Mouse (Mus musculus): ENCODE data around the gene Tmem53.
A peak's percentile ranks its signal among the peaks of the same experiment; 100 is the strongest.

Tmem53 gene

DNA sequence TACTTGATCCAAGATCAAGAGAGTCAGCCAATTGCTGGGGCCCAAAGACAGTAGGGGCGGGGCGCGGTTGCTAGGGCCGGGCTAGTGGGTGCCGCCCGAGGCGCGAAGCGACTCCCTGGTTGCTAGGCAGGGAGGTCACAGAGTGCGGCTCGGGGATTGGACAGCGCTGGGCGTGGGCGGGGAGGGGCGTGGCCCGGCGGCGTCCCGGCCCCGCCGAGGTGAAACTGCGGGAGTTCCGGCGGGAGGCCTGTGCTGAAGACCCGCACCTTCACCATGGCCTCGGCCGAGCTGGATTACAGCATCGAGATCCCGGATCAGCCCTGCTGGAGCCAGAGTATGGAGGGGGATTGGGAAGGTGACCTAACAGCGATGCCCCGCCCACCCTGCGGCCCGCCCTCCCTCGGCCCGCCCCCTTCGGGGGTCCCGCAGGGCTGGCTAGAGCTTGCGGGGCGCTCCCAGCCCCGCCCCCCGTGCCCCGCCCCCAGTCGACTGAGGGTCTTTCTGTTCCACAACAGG lies at the start of gene Tmem53, which contains the start of gene Armh1:
Gene Tmem53 (plus strand): TSS at position 151 of the 516 bp plus-strand sequence.
Gene Armh1 (minus strand): TSS at position 325 of the 516 bp plus-strand sequence.
- DNase-seq, result peak; percentile 94

DNA sequence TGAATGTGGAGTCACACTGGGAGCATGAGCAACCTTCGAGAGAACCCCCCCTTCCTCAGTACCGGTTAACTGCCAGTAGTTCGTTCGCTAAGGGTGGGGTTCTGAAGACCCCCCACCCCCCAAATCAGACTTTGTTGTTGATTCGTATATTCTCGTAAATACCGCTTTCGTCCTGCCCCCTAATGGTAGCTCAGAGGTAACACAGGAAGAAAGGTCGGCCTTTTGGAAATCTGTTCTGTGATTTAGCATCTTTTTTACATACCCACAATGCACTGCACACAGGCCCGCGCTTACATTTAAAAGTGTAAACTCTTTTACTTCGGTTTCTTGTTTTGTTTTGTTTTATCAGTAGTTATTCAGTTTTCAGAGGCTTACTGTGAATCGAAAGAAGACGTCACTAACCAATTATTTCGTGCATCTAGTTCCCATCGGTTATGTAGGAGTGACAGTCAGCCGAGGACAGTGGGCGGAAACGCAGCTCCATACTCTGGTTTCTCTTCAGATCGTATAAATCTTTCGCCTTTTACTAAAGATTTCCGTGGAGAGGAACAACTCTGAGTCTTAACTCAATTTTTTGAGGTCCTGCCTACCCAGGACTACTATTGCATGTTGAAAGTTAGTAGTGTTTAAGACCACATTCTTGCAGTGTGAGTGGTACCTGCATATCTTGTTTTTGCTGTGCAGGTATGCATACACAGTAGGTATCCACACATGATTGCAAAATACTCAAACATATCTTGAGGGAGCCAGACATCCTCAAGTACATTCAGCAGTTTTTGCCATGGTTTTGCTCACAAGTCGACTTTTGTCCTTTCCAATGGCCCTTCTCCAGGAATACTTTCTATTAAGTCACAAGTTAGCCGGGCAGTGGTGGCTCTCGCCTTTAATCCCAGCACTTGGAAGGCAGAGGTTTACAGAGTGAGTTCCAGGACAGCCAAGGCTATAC lies 49.4 kb upstream of the Tmem53 start:
- DNase-seq, result peak; percentile 55

DNA sequence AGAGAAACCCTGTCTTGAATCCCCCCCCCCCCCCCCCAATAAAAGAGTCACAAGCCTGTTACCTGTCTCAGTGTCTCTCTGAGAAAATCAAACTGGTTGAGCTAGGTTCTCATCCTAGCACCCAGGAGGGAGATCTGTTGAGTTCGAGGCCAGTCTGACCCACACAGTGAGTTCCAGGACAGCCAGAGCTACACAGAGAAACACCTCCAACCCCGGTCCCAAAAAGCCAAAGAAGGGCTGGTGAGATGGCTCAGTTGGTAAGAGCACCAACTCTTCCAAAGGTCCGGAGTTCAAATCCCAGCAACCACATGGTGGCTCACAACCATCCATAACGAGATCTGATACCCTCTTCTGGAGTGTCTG lies 48.8 kb upstream of the Tmem53 start:
- no peak for DNase-seq

- no peak for DNase-seq
Measured at GRCm38 (mm10) chr4:117209592-117209991, 42.2 kb upstream of the Tmem53 start.

GRCm38 (mm10) chr4:117210147-117211074 lies 41.3 kb upstream of the Tmem53 start:
- DNase-seq, result peak; percentile 74

DNA sequence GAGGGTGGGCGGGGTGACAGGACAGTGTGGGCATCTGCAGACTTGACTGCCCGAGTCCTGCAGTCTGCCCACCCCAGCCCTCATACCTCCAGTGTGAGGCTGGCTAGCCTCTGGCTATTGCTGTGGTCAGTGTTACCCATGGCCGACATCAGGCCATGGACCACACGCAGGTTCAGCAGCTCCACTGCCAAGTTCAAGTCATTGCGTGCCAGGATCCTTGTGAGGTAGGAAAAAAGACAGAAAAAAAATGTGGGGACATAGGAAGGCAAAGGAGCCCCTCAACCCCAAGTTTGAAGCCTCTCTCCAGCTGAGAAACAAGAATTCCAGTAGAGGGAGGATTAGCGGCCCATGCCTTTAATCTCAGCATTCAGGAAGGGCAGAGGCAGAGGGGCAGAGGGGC lies 37.5 kb upstream of the Tmem53 start:
- DNase-seq, result no peak

DNA sequence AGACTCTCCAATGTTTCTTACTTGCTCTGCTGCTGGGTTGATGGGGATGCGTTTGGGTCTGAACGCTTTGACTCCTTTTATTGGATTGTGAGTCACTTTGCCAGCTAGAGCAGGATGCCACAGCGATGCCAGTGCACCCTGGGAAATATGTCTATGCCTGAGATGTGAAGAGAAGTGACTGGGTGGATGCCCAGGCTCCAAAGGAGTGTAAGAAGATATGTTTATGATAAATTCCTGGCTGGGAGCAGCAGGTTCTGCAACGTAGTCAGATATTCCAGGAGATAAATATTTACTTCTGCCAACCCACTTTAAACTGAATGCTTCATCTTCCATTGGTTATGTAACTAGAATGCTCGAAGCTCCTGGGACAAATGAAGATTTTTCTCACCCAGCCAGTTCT lies 34.7 kb upstream of the Tmem53 start:
- no peak for DNase-seq

GRCm38 (mm10) chr4:117218517-117219219 lies 33.1 kb upstream of the Tmem53 start:
- DNase-seq, result peak; percentile 62

GRCm38 (mm10) chr4:117220741-117221515 lies 30.8 kb upstream of the Tmem53 start:
- no peak for DNase-seq

GRCm38 (mm10) chr4:117221836-117222235 lies 29.9 kb upstream of the Tmem53 start:
- no peak for DNase-seq

DNA sequence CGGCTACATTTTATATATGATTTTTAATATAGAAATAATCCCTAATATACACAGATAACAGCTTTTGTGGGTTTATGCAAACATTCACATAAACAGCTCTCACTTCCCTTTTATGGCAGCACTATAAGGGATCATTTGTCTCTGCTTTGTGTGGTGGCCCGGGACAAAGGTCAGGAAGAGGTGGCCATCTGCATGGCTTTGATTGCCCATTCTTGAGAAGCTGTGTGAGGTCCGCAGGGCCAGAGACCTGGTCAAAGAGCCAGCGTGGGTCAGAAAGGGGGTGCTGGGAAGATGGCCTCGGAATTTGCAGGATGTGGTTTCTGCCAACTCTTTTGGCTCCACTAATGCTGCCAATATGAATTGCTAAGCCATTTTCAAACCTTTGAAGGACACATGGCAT lies 28.8 kb upstream of the Tmem53 start:
- DNase-seq, result no peak

GRCm38 (mm10) chr4:117224122-117224521 lies 27.6 kb upstream of the Tmem53 start:
- DNase-seq, result no peak

DNA sequence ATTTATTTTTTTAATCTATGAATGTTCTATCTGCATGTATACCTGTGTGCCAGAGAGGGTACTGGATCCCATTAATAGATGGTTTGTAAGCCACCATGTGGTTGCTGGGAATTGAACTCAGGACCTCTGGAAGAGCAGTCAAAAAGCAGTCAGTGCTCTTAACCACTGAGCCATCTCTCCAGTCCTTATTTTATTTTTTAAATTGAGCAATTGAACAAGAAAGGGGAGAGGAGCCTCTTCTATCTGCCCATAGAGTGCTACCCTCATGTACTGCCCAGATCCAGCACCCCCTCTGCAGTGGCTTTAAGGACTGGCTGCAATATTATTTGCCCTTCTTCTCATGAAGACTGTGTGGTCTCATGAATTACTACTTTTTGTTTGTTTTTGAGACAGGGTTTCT lies 26.5 kb upstream of the Tmem53 start:
- DNase-seq, result no peak

DNA sequence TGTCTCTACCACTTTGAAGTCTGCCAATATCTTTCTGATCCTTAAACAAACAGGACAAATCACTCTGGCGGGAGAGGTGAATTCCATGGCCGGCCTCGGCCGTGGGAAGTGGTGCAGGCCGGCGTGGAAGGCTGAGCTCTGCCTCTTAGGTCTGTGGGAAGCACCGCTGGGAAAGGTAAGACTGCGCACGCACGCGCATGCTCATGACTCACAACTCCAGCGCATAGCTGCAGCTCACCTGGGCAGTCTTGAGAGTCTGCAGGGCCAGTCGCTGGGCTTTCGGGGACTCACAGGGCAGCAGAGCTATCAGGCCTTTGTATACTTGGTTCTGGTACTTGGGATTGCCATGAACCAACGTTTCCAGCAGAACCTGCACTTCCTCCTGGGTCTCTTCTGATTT lies 22.2 kb upstream of the Tmem53 start:
- no peak for DNase-seq

DNA sequence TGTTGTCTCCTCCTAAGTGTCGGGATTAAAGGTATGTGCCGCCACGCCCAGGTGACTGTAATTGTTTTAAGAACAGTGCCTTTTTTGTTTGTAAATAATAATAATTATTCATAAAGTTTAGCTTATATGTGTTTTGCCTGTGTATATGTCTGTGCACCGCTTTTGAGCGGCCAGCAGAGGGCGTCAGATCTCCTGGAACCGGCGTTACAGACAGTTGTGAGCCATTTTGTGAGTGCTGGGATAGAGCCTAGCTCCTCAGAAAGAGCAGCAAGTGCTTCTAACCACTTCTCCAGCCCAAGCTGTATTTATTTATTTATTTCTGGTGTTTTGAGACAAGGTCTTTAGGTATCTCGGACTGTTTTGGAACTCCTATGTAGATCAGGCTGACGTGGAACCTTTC lies 21.4 kb upstream of the Tmem53 start:
- no peak for DNase-seq

DNA sequence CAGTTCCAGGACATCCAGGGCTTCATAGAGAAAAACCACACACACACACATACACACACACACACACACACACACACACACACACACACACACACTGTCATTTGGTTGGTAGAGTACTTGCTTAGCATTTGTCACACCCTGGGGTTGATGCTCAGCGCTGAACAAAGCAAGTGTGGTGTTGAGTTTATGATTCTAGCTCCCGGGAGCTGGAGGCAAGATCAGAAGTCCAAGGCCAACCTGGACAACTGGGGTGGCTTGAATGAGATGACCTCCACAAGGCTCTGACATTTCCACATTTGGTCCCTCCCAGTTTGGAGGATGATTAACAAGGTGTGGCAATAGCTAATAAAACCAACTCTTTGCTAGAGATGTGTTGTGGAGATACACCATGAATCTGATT lies 20.5 kb upstream of the Tmem53 start:
- no peak for DNase-seq

GRCm38 (mm10) chr4:117234166-117234741 lies 17.5 kb upstream of the Tmem53 start:
- no peak for DNase-seq

GRCm38 (mm10) chr4:117235822-117236221 lies 15.9 kb upstream of the Tmem53 start:
- DNase-seq, result no peak

DNA sequence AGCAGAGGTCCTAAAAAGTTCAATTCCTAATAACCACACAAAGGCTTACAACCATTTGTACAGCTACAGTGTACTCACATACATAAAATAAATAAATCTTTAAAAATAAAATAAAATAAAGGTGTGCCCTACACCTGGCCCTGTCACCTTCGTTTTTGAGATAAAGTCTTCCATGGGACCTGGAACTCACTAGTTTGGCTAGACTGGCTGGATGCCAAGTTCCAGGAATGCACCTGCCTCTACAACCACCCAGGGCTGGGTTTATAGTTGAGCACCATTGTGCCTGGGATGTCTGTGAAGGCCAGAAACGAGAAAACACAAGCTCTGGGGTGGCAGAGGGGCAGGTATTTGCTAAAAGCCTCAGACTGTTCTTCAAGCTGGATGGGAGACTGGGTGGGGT lies 12.6 kb upstream of the Tmem53 start:
- peak; percentile 44 for DNase-seq

GRCm38 (mm10) chr4:117240867-117241266 lies 10.9 kb upstream of the Tmem53 start:
- DNase-seq, result peak; percentile 47

DNA sequence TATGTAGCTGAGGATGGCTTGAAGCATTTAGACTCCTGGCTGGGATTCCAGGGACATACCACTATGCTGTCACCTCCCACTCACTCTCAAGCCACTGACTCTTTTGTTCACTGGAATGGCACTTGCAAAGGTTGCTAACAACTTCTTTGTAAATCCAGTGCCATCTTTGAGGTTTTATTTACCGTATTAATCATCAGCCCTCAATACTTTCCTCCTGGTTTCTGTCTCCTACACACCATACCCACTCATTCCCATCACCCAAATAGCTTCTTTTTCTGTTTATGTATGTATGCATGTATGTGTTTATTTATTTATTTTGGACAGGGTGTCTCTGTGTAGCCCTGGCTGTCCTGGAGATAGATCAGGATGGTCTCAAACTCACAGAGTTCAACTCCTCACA lies 769 bp upstream of the Tmem53 start:
- no peak for DNase-seq

- DNase-seq, result no peak
Measured at GRCm38 (mm10) chr4:117252351-117252750, 600 bp downstream of the Tmem53 start.

Measured in kidney, adult 11 months (tissue).